Mouse (Mus musculus): ENCODE measurements around the gene Tm9sf4.

The Tm9sf4 gene

DNA sequence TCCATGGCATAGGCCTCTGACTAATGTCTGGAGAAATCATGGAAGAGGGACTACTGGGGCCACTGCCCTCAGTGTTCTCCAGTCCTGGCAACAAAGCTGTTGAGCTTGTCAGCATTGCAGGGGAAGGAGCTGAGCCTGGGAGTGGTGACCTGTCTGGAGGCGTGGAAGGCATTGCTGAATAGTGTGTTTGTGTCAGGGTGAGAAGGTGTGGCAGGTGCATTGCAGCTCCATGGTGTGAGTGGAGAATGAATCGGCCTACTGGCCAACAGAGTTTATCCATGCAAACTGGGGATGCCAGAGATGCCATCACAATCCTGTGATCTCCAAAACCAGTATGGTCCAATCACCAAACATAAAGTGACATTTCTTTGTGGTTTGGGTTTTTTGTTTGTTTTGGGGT, 95.5 kb downstream of the Tm9sf4 start:
- in situ Hi-C loops (cut with MboI, MseI) = no loop called here

DNA sequence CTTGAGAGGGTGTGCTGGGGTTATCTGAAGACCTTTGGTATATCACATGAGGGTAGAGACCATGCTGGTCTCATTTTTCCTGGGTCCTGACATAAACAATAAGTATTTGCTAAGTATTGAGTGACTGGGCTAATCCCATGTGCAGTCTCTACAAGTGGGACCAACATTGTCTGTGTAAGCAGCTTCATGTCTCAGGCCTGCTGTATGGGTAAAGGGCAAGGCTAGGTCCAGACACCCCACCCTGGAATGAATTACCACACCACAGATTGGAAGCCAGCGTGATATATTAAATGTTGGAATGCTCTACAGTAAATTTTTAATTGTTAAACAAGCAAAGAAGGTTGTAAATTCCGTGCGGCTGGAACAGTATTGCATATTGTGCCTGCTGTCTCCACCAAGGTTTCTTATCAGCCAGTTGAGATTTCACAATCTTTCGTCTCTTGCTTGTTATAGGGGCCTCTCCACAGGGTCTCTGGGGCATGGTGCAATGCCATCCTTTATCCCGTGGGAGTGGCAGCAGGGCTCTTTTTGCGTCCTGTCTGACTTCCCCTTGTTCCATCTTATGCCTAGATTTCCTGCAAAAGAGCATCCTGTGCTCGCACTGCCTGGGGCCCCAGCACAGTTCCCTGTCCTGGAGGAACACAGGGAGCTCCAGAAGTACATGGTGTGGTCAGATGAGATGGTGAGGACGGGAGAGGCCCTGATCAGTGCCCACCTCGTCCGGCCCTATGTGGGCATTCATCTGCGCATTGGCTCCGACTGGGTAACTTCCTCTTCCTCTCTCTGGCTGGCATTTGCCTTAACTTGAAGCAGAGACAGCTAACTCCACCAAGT, 98.1 kb downstream of the Tm9sf4 start:
- in situ Hi-C loops (cut with MboI, MseI) = no loop called here

Measured in T-helper 1 cell (primary cell).